Mouse (Mus musculus): ENCODE measurements around the gene Usp28. TPM values are rescaled to one million over a fixed set of nuclear protein-coding genes. Genes with fewer than 3 reads are reported as not detected.

The Usp28 gene
- polyA plus RNA-seq (2012; rRNA removed): 51.8 and 52.6 TPM in 2 replicates

GRCm38 (mm10) chr9:48984845-48985707, at the start of gene Usp28:
Usp28 (plus strand) TSS chr9:48985375.

DNA sequence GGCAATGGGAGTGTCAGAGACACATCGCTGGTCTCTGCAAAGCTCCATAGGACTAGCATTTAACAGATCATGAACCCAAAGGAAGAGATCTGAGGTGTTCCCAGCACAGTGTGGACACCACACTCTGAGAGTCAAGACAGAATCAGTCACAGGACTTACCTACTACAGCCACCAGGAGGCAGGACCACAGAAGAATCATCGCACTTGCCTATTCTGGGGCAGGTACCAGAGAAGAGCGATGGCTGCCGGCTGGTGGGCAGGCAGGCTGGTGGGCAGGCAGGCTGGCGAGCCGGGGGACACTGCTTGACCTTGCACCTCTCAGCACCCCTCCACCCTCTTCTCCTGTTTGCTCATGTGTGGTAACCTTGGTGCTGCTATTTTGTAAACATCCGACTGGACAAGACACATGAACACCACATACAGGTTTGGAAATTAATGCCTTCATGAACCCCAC, 20.6 kb upstream of the Usp28 start, which contains the start of gene Htr3b:
Gene Htr3b (minus strand): TSS at position 404 of the 454 bp plus-strand sequence.

DNA sequence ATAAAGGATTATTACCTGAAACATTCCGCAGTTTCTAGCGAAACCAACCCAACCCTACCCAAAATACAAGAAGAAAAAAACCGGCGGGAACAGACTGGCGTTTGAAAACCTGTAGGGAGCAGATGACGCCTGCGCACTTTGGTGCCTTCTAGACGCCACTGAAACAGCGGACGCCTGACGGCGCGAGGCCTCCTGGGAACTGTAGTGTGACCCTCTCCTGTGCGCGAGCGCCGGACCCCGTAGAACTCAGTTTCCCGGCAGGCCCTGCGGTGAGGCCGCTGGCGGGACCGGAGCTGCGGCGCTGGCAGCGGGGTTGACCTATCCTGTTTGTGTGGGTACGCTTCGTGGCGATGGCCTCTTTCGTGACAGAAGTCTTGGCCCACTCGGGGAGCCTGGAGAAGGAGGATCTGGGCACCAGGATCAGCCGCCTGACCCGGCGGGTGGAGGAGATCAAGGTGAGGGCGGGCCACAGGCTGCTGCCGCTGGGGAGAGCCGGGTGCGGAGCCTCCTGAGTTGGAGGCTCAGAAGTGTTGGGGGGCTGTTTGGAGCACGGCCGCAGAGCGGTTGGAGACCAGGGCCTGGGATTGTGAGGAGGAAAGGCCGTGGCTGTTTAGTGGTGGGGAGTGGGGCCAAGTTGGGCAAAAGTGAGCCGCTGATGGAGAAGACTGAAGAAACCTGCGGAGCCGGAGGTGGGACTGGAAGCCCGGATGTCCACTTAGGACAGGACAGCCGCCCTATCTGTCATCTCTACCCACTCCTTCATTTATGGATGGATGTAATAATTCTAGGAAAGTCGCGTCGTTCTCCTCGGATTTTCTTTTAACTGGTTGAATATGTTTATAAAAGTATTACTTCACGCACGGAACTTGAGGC, 70.4 kb downstream of the Usp28 start, which contains the start of gene Zw10:
Gene Zw10 (plus strand): TSS at position 281 of the 873 bp plus-strand sequence.

DNA sequence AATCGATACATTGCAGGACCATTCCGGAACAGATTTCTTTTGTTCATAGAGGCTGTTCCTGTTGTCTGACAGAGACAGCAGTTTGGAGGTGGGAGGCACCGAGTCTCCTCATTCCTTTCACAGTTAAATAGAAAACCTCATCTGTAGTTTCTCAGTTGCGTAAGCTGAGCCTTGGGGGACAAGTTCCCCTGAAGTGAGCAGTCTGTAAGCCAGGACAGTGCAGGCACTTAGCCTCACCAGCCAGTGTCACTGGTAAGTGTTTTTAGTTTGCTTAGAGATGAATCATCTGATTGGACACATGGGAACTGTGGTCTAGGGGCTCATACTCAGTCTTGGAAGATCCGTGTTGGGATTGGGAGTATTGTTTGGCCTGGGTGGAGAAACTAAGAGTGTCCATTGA, 95.9 kb downstream of the Usp28 start, which contains the start of gene Tmprss5:
Gene Tmprss5 (plus strand): TSS at position 154 of the 400 bp plus-strand sequence.

Other genes with a start within 250 kb of the Usp28 start
- 3.2 and 3.5 TPM in 2 replicates for gene Zbtb16, start 149.2 kb upstream of the Usp28 start, polyA plus RNA-seq (2012; rRNA removed)
- gene Htr3a, start 74.3 kb upstream of the Usp28 start, polyA plus RNA-seq (2012; rRNA removed): 2.9 and 4.0 TPM in 2 replicates
- 0.15 and 0.69 TPM in 2 replicates for gene Htr3b, start 20.4 kb upstream of the Usp28 start, polyA plus RNA-seq (2012; rRNA removed)
- gene Zw10, start 70.2 kb downstream of the Usp28 start, polyA plus RNA-seq (2012; rRNA removed): 34.1 and 35.8 TPM in 2 replicates
- 1.9 and 2.3 TPM in 2 replicates for gene Tmprss5, start 95.9 kb downstream of the Usp28 start, polyA plus RNA-seq (2012; rRNA removed)

All from central nervous system, embryonic 14 days (tissue).